Mouse (Mus musculus): Measurements from ENCODE around the gene Apol7e. TPM values are rescaled to one million over a fixed set of nuclear protein-coding genes. Genes with fewer than 3 reads are reported as not detected.
"Not testable (repeated sequence)": the region's sequence is repeated elsewhere in the genome, so short reads cannot be mapped to it uniquely, and the experiment has no call there.

Gene Apol7e
- total RNA-seq, 4 experiments from 2014 or later: not detected

- DNase-seq (ENCODE audit: low spot score in 2 of 2): no peak
These were observed 42.0 kb downstream of the Apol7e start for GRCm38 (mm10) chr15:77740511-77741297.

DNA sequence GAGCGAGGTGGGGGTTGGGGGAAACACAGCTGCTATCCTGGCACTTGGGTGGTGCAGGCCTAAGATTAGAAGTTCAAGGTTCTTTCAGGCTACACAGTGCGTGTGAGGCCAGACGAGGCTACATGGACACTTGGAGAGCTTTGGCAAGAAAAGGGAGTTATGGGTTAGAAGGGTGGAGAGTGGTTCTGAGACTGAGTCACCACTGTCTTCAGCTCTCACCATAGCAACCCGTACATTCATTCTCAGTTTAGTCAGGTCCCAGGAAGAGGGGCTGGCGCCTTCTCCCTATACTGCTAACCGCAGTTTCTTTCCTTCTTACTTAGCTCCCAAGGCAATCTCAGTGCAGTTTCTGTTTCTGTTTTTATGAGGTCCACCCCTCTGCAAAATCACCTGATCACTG lies 42.9 kb downstream of the Apol7e start:
- DNase-seq (ENCODE audit: low spot score in 2 of 2): not testable (repeated sequence)

DNA sequence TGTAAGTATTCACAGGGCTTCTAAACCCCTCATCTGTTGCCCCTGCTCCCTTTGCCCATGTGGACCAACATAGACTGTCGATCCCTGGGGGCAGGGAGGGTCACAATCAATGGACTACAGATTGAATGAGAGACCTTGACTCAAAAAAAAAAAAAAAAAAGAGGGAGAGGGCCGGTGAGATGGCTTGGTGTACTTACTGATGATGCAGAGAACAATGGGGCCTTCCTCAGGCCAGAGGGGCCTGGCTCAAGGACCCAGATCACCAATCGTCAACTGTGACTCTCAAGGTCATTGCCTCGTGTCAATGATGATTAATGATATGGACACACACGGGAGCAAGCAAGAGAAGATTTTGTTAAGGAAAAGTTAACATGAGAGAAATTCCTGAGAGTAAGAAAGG lies 46.0 kb downstream of the Apol7e start:
- DNase-seq (ENCODE audit: low spot score in 2 of 2): no peak

DNA sequence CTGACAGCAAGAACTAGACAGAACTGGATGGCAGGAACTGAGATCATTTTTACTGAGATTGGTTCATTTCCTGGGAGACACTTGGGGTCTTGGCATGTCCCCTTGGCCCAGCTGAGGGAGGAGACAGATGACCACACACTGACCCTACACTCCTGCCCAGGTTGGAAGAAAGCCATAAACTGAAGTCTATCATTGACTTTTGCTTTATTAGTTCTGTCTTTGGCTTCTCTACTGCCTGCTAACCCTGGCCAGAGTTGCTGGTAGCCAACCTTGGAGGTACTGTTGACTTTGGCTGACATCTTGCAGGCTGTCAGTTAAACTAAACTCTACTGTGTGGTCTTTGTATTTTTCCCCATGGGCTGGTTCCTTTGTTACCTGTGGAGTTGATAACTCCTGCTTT lies 46.4 kb downstream of the Apol7e start:
- no peak for DNase-seq (ENCODE audit: low spot score in 2 of 2)

- DNase-seq (ENCODE audit: low spot score in 2 of 2): no peak
These were observed 47.7 kb downstream of the Apol7e start for GRCm38 (mm10) chr15:77746326-77746725.

DNA sequence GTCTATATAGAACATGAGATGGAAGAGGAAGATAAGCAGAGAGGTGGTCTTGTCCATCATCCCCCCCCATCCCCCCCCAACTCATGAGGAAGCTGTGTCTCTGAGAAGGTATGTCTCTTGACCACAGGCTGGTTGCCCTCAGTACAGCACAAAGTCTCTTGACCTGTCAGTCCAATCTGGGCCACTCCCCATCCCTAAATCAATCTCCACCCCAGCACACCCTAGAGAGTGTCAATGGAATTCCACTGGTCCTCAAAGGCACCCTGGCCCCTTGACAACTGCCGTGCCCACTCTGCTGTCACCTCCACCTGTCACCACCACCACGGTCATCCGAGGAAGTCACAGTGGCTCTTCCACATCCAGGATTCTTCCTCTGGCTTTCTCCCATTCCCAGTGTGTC lies 49.8 kb downstream of the Apol7e start:
- DNase-seq (ENCODE audit: low spot score in 2 of 2): no peak

- DNase-seq (ENCODE audit: low spot score in 2 of 2): no peak
These were observed 51.1 kb downstream of the Apol7e start for GRCm38 (mm10) chr15:77749717-77750116.

DNA sequence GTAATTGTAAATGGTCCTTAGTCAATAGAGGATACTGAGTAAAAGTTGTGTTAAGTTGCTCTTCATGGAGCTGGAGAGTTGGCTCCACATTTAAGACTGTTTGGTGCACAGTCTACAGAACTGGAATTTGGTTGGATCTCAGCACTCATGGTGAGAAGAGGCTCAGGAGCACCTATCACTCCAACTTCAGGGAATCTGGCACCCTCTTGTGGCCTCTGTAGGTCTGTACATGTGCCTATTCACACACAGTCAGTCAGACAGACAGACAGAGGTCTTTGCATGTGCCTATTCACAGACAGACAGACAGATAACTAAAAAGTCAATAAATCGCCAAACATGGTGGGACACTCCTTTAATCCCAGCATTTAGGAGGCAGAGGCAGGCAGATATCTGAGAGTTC lies 51.8 kb downstream of the Apol7e start:
- DNase-seq (ENCODE audit: low spot score in 2 of 2): no peak

DNA sequence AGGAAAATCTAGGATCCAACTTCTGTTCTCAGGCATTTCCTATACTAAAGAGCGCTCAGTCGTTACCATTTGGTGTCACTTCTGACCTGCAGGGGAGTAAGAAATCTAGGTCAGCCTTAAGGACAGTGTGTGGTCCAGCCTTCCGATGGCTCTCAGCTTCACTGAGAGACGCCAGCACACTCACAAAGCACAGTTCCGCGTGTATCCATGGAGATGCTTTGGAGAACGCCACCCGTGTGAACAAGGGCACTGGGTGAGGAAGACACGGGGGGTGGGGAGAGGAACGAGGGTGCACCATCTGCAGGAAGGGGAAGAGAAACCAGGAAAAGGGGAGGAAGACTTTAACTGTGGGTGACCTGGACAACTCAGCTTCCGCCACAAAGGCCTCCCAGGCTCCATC lies 53.8 kb downstream of the Apol7e start:
- DNase-seq (ENCODE audit: low spot score in 2 of 2): no peak

DNA sequence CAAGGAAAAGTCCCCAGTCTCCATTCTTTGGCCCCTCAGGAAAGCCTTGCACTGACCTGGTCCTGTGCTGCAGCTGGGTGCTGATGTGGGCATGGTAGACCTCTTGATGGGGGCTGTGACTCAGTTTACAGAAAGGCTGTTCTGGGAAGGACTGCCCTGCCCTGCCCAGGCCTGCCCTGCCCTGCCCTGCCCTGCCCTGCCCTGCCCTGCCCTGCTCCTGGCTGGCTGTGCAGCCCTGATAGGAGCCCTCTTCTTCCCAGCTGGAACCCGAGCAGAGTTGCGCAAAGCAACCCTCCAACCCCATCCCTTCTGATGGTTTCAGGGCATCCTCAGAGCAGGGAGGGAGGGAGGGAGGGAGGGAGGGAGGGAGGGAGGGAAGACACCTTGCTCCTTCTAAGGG lies 56.5 kb downstream of the Apol7e start:
- DNase-seq (ENCODE audit: low spot score in 2 of 2): no peak

GRCm38 (mm10) chr15:77756081-77756480 lies 57.4 kb downstream of the Apol7e start:
- DNase-seq (ENCODE audit: low spot score in 2 of 2): no peak

DNA sequence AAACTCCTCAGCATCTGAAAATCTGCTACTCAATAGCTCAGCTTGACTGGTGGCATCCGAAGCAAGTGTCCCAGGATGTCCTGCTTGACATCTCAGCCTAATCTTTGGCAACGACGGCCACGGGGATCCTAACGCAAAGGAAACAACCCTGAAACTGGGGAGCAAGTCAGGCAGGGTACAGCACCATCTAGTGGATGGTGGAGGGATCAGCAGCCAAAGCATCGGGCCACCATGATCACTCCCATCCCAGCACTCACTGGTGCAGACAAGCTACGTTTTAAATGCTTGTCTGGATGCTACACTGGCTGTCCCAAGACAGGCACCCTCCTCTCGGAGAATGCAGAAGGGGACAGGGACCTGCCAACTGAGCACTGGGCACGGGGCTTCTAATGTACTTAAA lies 58.2 kb downstream of the Apol7e start, which contains the start of gene Apol8:
Apol8 (minus strand) TSS at position 156 of the 400 bp plus-strand sequence.
- peak in 1 of 2 experiments; percentile 52 for DNase-seq (ENCODE audit: low spot score in 2 of 2)

GRCm38 (mm10) chr15:77757586-77758226 lies 59.0 kb downstream of the Apol7e start:
- DNase-seq (ENCODE audit: low spot score in 2 of 2): no peak

DNA sequence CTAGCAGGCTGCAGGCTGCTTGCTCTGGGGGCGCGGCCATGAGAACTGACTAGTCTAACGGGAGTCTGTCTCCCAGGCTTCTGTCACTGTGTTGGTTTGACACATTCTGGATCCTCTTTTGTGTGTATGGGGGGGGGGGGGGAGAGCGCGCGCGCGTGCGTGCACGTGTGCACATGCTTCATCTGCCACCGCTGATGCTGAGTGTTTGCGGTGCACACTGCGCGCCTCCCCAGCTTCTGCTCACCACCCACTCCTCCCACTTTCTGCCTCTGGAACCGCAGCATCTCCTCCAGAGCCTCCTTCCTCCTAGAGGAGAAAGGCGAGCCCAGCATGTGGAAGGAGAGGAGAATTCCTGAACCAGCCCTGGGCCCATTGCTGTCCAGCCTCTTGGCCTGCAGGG lies 61.4 kb downstream of the Apol7e start:
- DNase-seq (ENCODE audit: low spot score in 2 of 2): no peak

DNA sequence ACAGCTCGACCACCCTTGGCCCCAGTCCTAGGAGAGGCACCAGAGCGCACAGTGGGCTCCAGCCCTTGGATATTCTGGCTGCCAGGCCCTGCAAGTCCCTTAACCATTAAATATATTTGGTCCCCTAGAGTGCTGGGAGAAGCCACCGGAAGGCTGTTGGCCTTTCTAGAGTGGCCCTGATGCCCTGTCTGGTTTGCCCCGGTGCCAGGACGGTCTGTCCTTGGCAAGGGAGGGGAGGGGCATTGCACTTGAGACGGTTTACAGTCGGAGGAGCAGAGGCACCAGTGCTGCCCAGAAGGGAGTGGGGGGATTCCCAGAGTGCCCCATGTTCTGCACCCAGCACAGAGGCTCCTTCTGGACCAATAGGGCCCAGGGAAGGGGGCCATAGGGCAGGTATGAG lies 62.4 kb downstream of the Apol7e start:
- DNase-seq (ENCODE audit: low spot score in 2 of 2): no peak

DNA sequence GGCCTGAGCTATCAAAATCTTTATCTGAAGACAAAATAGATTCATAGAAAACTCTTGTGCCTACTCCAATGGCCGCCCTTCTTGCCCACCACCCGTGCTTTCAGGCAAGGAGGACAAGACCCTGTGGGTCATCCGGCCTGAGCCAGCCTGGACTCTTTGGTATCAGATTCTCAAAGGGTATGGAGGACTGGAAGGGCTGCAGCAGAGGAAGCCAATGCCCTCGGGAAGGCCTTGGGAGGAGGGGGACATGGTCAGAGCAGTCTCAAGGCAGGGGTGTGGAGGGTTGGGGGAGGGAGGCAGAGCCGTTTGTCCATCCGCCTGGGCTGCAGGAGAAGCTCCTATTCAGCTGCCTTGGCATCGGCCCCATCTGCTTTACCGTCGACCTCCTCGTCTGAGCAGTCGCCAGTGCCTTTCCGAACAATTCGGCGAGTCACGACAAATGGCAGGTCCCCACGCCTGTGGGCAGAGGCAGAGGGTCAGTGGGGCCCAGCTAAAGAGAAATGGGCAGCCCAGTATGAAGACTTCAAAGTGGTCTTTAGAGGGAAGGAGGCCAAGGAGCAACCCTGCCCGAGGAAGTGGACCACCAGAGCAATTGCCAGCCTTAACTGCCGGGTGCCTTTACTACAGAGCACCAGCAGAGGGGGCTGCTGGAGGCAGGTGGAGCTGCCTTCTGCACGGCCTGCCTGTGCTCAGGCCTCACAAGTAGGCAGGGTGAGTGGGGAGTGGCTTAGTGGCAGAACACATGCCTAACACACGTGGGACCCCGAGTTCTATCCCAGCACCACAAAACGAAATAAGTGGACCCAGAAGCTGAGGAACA lies 63.1 kb downstream of the Apol7e start:
- no peak for DNase-seq (ENCODE audit: low spot score in 2 of 2)

DNA sequence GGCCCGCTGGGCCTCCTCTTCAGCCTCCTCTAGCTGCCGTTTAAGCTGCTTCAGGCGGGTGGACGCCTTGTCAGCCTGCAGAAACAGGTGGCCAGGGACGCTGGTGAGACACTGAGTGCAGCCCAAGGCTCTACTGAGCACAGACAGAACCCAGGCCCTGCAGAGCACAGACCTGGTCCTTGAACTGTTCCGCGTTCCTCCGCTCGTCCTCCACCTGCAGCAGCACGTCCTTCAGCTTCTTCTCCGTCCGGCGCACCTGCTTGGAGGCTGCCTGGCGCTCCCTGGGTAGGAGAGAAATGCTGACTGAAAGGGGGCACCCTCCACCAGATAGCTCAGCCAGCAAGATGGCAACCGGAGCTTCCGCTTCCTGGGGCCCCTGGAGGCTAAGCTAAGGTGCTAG lies 64.4 kb downstream of the Apol7e start:
- no peak for DNase-seq (ENCODE audit: low spot score in 2 of 2)

DNA sequence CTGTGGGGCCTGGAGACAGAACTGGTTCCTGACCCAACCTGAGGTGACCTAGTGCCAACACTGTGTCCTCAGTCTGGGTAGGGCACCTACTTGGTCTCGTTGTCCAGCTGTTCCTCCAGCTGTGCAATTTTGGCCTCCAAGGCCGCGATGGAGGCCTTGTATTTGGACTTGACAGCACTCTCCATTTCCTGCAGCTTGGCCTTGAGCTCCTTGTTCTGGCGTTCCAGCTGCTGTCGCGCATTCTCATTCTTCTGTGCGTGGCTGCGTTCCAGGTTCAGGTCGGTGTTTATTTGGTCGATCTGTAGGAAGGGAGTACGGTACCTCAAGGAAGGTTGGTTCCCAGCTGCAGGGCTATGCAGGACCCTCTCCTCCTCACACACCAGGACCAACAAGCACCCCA lies 65.0 kb downstream of the Apol7e start:
- DNase-seq (ENCODE audit: low spot score in 2 of 2): no peak

- DNase-seq (ENCODE audit: low spot score in 2 of 2): no peak
These were observed 65.8 kb downstream of the Apol7e start for GRCm38 (mm10) chr15:77764391-77765006.

DNA sequence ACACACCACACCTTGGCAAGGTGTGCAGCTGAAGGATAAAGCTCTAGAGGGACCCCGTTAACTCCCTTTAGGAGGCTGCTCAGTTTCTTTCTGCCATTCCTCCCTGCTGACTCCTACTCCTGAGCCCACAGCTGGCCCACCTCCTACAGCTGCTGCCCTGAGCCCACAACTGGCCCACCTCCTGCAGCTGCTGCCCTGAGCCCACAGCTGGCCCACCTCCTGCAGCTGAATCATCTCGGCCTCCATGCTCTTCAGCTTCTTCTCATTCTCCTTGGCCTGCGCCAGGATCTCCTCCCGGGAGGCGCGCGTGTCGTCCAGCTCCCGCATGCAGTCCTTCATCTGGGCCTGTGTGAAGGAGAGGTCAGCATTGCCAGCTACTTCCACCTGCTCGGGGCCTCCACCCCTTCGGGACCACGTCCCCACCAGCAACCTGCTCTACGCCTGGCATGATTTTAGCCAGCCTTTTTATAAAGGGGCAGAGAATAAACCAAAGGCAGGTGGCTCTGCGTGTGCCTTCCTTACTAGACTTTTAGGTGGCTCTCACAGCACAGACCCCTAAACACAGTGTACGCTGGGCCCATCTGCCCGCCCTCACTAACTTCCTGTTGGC lies 66.9 kb downstream of the Apol7e start:
- no peak for DNase-seq (ENCODE audit: low spot score in 2 of 2)

GRCm38 (mm10) chr15:77766981-77767380 lies 68.3 kb downstream of the Apol7e start:
- no peak for DNase-seq (ENCODE audit: low spot score in 2 of 2)

Data from left cerebral cortex, adult 8-10 months (tissue).